Mouse (Mus musculus) layer of hippocampus, postnatal 36 days (tissue): ENCODE measurements at regions not wholly inside any gene's neighbourhood (a gene's known extent, or its start where the extent isn't known, plus 50 kb on each side); places are given as distances from the start of the nearest gene placed in this dataset.

Source experiments
- DNase-seq, 2 experiments: peaks; one replicate each; pipeline ENCODE4 v3.0.0; 2022

GRCm38 (mm10) chr3:38254896-38255295 lies 229.7 kb downstream of the Ankrd50 start:
- DNase-seq = peak; percentile 62 to 64

- no peak for DNase-seq
Measured at GRCm38 (mm10) chr3:38251592-38251991, 233.1 kb downstream of the Ankrd50 start.

- DNase-seq = no peak
Measured at GRCm38 (mm10) chr3:38250552-38250951, 234.1 kb downstream of the Ankrd50 start.

- no peak for DNase-seq
Measured at GRCm38 (mm10) chr3:38248941-38249340, 235.7 kb downstream of the Ankrd50 start.

GRCm38 (mm10) chr3:38246439-38246838 lies 238.2 kb downstream of the Ankrd50 start:
- no peak for DNase-seq

- DNase-seq = no peak
Measured at GRCm38 (mm10) chr3:38243209-38243608, 241.4 kb downstream of the Ankrd50 start.

- no peak for DNase-seq
Measured at GRCm38 (mm10) chr3:38237616-38238015, 247.0 kb downstream of the Ankrd50 start.

GRCm38 (mm10) chr3:38235736-38236083 lies 248.9 kb downstream of the Ankrd50 start:
- no peak for DNase-seq

- DNase-seq = no peak
Measured at GRCm38 (mm10) chr3:38235033-38235735, 249.5 kb downstream of the Ankrd50 start.

- no peak for DNase-seq
Measured at GRCm38 (mm10) chr3:38234534-38234933, 250.1 kb downstream of the Ankrd50 start.

GRCm38 (mm10) chr3:38234006-38234405 lies 250.6 kb downstream of the Ankrd50 start:
- no peak for DNase-seq

GRCm38 (mm10) chr3:38233091-38233490 lies 251.6 kb downstream of the Ankrd50 start:
- no peak for DNase-seq

- no peak for DNase-seq
Measured at GRCm38 (mm10) chr3:38232111-38233076, 252.2 kb downstream of the Ankrd50 start.

- no peak for DNase-seq
Measured at GRCm38 (mm10) chr3:38231506-38231905, 253.1 kb downstream of the Ankrd50 start.

GRCm38 (mm10) chr3:38230796-38231195 lies 253.8 kb downstream of the Ankrd50 start:
- no peak for DNase-seq

GRCm38 (mm10) chr3:38229686-38230085 lies 255.0 kb downstream of the Ankrd50 start:
- DNase-seq = no peak

GRCm38 (mm10) chr3:38229051-38229450 lies 255.6 kb downstream of the Ankrd50 start:
- no peak for DNase-seq

- DNase-seq = peak; percentile 64 to 67
Measured at GRCm38 (mm10) chr3:38227596-38227995, 257.0 kb downstream of the Ankrd50 start.

- no peak for DNase-seq
Measured at GRCm38 (mm10) chr3:38227121-38227520, 257.5 kb downstream of the Ankrd50 start.

GRCm38 (mm10) chr3:38226147-38226546 lies 258.5 kb downstream of the Ankrd50 start:
- DNase-seq = no peak

- no peak for DNase-seq
Measured at GRCm38 (mm10) chr3:38221834-38222215, 262.8 kb downstream of the Ankrd50 start.

- peak in 1 of 2 experiments; percentile 30 for DNase-seq
Measured at GRCm38 (mm10) chr3:38220934-38221833, 263.5 kb downstream of the Ankrd50 start.

- no peak for DNase-seq
Measured at GRCm38 (mm10) chr3:38209081-38209480, 275.6 kb downstream of the Ankrd50 start.
